Mouse (Mus musculus) kidney, embryonic 16.5 days (tissue): ENCODE data around the gene Rgs12. TPM values are rescaled to one million over a fixed set of nuclear protein-coding genes. Genes with fewer than 3 reads are reported as not detected.

Source experiments
- ATAC-seq: fragments of 200-750 bp; cut with Nextera tagmentation; 2 replicates; pipeline ENCODE4 v1.8.0; 2017; ENCODE audit warnings: moderate TSS enrichment; ENCODE audit not compliant: low FRiP score, low TSS enrichment
- H3K27ac ChIP-seq: fragments of 300-500 bp; sonication (generic); 2 replicates; pipeline ENCODE4 v1.5.1; 2014; ENCODE audit warnings: low read length
- H3K27me3 ChIP-seq: fragments of 300-500 bp; sonication (generic); 2 replicates; pipeline ENCODE4 v1.6.1; 2014; ENCODE audit warnings: low read length, control low read depth, mixed read lengths; ENCODE audit not compliant: insufficient read depth
- H3K36me3 ChIP-seq: fragments of 300-500 bp; sonication (generic); 2 replicates; pipeline ENCODE4 v1.6.1; 2014; ENCODE audit warnings: low read length, control low read depth, mixed read lengths; ENCODE audit not compliant: insufficient read depth
- H3K4me1 ChIP-seq: fragments of 300-500 bp; sonication (generic); 2 replicates; pipeline ENCODE4 v1.6.1; 2014; ENCODE audit warnings: low read length, control low read depth, mixed read lengths; ENCODE audit not compliant: insufficient read depth
- H3K4me2 ChIP-seq: fragments of 300-500 bp; sonication (generic); replicated peaks from 2 replicates; pipeline ENCODE4 v1.6.1; 2014; ENCODE audit warnings: low read depth, low read length
- H3K4me3 ChIP-seq: fragments of 300-500 bp; sonication (generic); 2 replicates; pipeline ENCODE4 v1.5.1; 2014; ENCODE audit warnings: mild to moderate bottlenecking, low read length
- H3K9ac ChIP-seq: fragments of 300-500 bp; sonication (generic); replicated peaks from 2 replicates; pipeline ENCODE4 v1.6.1; 2014; ENCODE audit warnings: low read length
- H3K9me3 ChIP-seq: fragments of 300-500 bp; sonication (generic); 2 replicates; pipeline ENCODE4 v1.6.1; 2016; ENCODE audit warnings: low read length, control low read depth
- WGBS: fragments of 180-500 bp; shearing (Covaris S2); extraction: QIAGEN DNeasy Blood & Tissue Kit; methylation state at CpG from one replicate; pipeline ENCODE4 v1.1.7; 2014; 5-methylcytosine and 5-hydroxymethylcytosine counted together
- polyA plus RNA-seq: library from polyadenylated mRNA; unstranded; fragments of >200 nt; fragmentation: Nextera tagmentation; extraction: Ambion mirVana; gene quantifications from 2 replicates; pipeline ENCODE4 v1.2.1, GENCODE M21; 2015

The Rgs12 gene
- polyA plus RNA-seq, 1 experiment from 2014 or later = 32.4 TPM

- Histone ChIP-seq H3K27me3 (peaks cover 16% of the 10 kb centered on the region), H3K9me3 (no peaks in the 10 kb centered on the region), H3K9ac (peak within 1 kb of the TSS; percentile 63), H3K27ac (no peak within 1 kb of the TSS), H3K4me2 (peak within 1 kb of the TSS; percentile 97), H3K4me3 (peak within 1 kb of the TSS; percentile 56), H3K4me1 (peaks cover 9% of the 10 kb centered on the region; the same call in 1 of the 2 replicates), H3K36me3 (no peaks in the 10 kb centered on the region)
- WGBS = under 1% methylated on average over 55 of the region's 74 CpGs
- ATAC-seq = peak; percentile 75
Measured at GRCm38 (mm10) chr5:35056604-35057432, 107.6 kb downstream of the Rgs12 start, which contains the start of gene Dok7. Gene Dok7, plus strand, starts transcription at chr5:35056766.

- peaks cover 16% of the 10 kb centered on the region for H3K27me3 ChIP-seq
- peaks cover 9% of the 10 kb centered on the region; the same call in 1 of the 2 replicates for H3K4me1 ChIP-seq
- H3K4me2 ChIP-seq = peak overlapping the region; percentile 97
- no peak overlapping the region; the same call in 1 of the 2 replicates for H3K9ac ChIP-seq
- H3K9me3 ChIP-seq = no peaks in the 10 kb centered on the region
- 28% methylated on average over 4 of the region's 4 CpGs for WGBS
- no peak for ATAC-seq
- no peak overlapping the region for H3K27ac ChIP-seq
- H3K36me3 ChIP-seq = no peaks in the 10 kb centered on the region
- peak overlapping the region; percentile 56 for H3K4me3 ChIP-seq
Measured at GRCm38 (mm10) chr5:35057582-35057981, 108.3 kb downstream of the Rgs12 start.

GRCm38 (mm10) chr5:35058216-35058615 lies 109.0 kb downstream of the Rgs12 start:
- WGBS = 78% methylated on average over 1 of the region's 1 CpGs
- Histone ChIP-seq H3K9me3 (no peaks in the 10 kb centered on the region), H3K9ac (no peak overlapping the region), H3K27ac (no peak overlapping the region), H3K36me3 (no peaks in the 10 kb centered on the region), H3K4me3 (no peak overlapping the region), H3K27me3 (peaks cover 16% of the 10 kb centered on the region), H3K4me2 (no peak overlapping the region), H3K4me1 (peaks cover 9% of the 10 kb centered on the region; the same call in 1 of the 2 replicates)
- ATAC-seq = no peak

- Histone ChIP-seq H3K27me3 (peaks cover 16% of the 10 kb centered on the region), H3K4me2 (no peak overlapping the region), H3K9ac (no peak overlapping the region), H3K27ac (no peak overlapping the region), H3K4me1 (peaks cover 9% of the 10 kb centered on the region; the same call in 1 of the 2 replicates), H3K9me3 (no peaks in the 10 kb centered on the region), H3K36me3 (no peaks in the 10 kb centered on the region), H3K4me3 (no peak overlapping the region)
- 43% methylated on average over 3 of the region's 3 CpGs for WGBS
- ATAC-seq = no peak
Measured at GRCm38 (mm10) chr5:35060098-35060497, 110.9 kb downstream of the Rgs12 start.

GRCm38 (mm10) chr5:35069841-35070240 lies 120.6 kb downstream of the Rgs12 start:
- H3K4me3 ChIP-seq = no peak overlapping the region
- H3K4me2 ChIP-seq = no peak overlapping the region
- no peaks in the 10 kb centered on the region for H3K4me1 ChIP-seq
- no peak for ATAC-seq
- H3K9me3 ChIP-seq = no peaks in the 10 kb centered on the region
- H3K36me3 ChIP-seq = no peaks in the 10 kb centered on the region
- no peak overlapping the region for H3K27ac ChIP-seq
- WGBS = 90% methylated on average over 2 of the region's 2 CpGs
- H3K9ac ChIP-seq = no peak overlapping the region
- H3K27me3 ChIP-seq = no peaks in the 10 kb centered on the region; the same call in 1 of the 2 replicates

- Histone ChIP-seq H3K27ac (no peak overlapping the region), H3K9me3 (no peaks in the 10 kb centered on the region), H3K36me3 (no peaks in the 10 kb centered on the region), H3K4me1 (no peaks in the 10 kb centered on the region), H3K9ac (no peak overlapping the region), H3K4me3 (no peak overlapping the region), H3K4me2 (no peak overlapping the region), H3K27me3 (no peaks in the 10 kb centered on the region; the same call in 1 of the 2 replicates)
- WGBS = 87% methylated on average over 8 of the region's 8 CpGs
- no peak for ATAC-seq
Measured at GRCm38 (mm10) chr5:35070314-35070713, 121.1 kb downstream of the Rgs12 start.

GRCm38 (mm10) chr5:35070953-35071352 lies 121.7 kb downstream of the Rgs12 start:
- no peak for ATAC-seq
- no peak overlapping the region for H3K4me3 ChIP-seq
- WGBS = 47% methylated on average over 7 of the region's 7 CpGs

GRCm38 (mm10) chr5:35071855-35072254 lies 122.6 kb downstream of the Rgs12 start:
- Histone ChIP-seq H3K27ac (no peak overlapping the region), H3K9me3 (no peaks in the 10 kb centered on the region), H3K4me3 (no peak overlapping the region), H3K4me1 (no peaks in the 10 kb centered on the region), H3K4me2 (no peak overlapping the region), H3K27me3 (no peaks in the 10 kb centered on the region), H3K9ac (no peak overlapping the region), H3K36me3 (no peaks in the 10 kb centered on the region)
- 94% methylated on average over 6 of the region's 6 CpGs for WGBS
- no peak for ATAC-seq

More at GRCm38 (mm10) chr5:35070953-35071352, 121.7 kb downstream of the Rgs12 start:
- Histone ChIP-seq H3K27ac (no peak overlapping the region), H3K27me3 (no peaks in the 10 kb centered on the region; the same call in 1 of the 2 replicates), H3K36me3 (no peaks in the 10 kb centered on the region), H3K9me3 (no peaks in the 10 kb centered on the region), H3K4me1 (no peaks in the 10 kb centered on the region), H3K4me2 (no peak overlapping the region), H3K9ac (no peak overlapping the region)

- Histone ChIP-seq H3K9ac (no peak overlapping the region), H3K27ac (no peak overlapping the region), H3K4me3 (no peak overlapping the region), H3K4me1 (no peaks in the 10 kb centered on the region), H3K27me3 (no peaks in the 10 kb centered on the region), H3K9me3 (no peaks in the 10 kb centered on the region), H3K4me2 (no peak overlapping the region), H3K36me3 (no peaks in the 10 kb centered on the region)
- 73% methylated on average over 11 of the region's 11 CpGs for WGBS
- no peak for ATAC-seq
Measured at GRCm38 (mm10) chr5:35073235-35073634, 124.0 kb downstream of the Rgs12 start.

- ATAC-seq = no peak
- Histone ChIP-seq H3K27me3 (no peaks in the 10 kb centered on the region), H3K4me3 (no peak overlapping the region), H3K4me1 (no peaks in the 10 kb centered on the region), H3K9ac (no peak overlapping the region), H3K9me3 (no peaks in the 10 kb centered on the region), H3K36me3 (no peaks in the 10 kb centered on the region), H3K27ac (no peak overlapping the region), H3K4me2 (no peak overlapping the region)
- WGBS = 74% methylated on average over 9 of the region's 9 CpGs
Measured at GRCm38 (mm10) chr5:35073992-35074391, 124.7 kb downstream of the Rgs12 start.
